Mouse (Mus musculus): ENCODE results near the gene Hist1h3f.
"Not testable (repeated sequence)": the region's sequence is repeated elsewhere in the genome, so short reads cannot be mapped to it uniquely, and the experiment has no call there.

DNA sequence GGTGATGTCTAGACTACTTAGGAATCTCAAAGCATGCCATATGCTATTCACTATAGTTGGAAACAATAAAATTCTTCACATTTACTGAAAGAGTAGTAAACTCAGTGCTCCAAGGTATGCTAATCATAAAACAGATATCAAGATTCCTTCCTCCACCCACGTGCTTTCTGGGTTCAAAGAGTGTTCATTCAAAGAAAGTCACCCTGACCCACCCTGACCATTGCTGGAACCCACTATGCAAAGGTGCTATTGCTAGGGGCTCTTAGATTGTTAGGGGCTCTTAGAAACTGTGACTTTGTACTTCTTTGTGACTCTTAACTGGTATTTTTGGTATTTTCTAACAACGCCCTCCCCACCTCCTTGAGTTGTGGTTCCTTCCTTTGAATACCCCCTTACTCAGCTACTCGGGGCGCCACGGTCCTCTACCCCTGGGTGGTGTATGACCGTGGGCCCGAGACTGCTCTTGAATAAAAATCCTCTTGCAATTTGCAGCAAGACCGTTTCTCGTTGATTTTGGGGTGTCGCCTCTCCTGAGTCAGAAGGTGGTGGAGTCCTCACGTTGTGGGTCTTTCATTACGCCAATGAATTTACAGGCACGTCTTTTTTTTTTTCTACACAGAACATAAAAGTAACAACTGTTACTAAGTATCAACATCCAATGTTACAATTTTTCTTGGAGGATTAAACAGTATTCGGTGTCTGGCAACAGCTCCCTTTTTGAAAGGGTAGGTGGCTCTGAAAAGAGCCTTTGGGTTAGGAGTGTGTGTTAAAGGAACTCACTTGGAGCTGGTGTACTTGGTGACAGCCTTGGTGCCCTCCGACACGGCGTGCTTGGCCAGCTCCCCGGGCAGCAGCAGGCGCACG, 29.4 kb downstream of the Hist1h3f start:
- TF ChIP-seq POLR2A (IDR thresholded peaks at IDR 0.05; ENCODE audit: extremely low read depth, insufficient read depth, low read length); CTCF (IDR thresholded peaks at IDR 0.05; ENCODE audit: low read depth, low read length): not testable (repeated sequence)

Data from liver, adult 2 months (tissue).